Mouse (Mus musculus) heart, adult 2 months (tissue): ENCODE measurements around the gene Gls. TPM values are rescaled to one million over a fixed set of nuclear protein-coding genes. Genes with fewer than 3 reads are reported as not detected.

Experiments
- DNase-seq, 2 experiments: peaks; one replicate each; pipeline ENCODE4 v3.0.0; 2021
- H3K27ac ChIP-seq: fragments of 200-600 bp; 2 replicates; pipeline ENCODE4 v1.8.1; 2022
- H3K27me3 ChIP-seq: fragments of 200-500 bp; 2 replicates; pipeline ENCODE4 v1.6.1; 2012; ENCODE audit warnings: mild to moderate bottlenecking, low read length, inconsistent platforms, mixed read lengths; ENCODE audit not compliant: control insufficient read depth, insufficient read depth
- H3K36me3 ChIP-seq: fragments of 200-500 bp; 2 replicates; pipeline ENCODE4 v1.6.1; 2012; ENCODE audit warnings: low read length, inconsistent platforms; ENCODE audit not compliant: control insufficient read depth, insufficient read depth
- H3K4me1 ChIP-seq: fragments of 200-500 bp; 2 replicates; pipeline ENCODE4 v1.6.1; 2011; ENCODE audit warnings: low read length; ENCODE audit not compliant: control insufficient read depth, insufficient read depth
- H3K4me3 ChIP-seq: fragments of 200-600 bp; 2 replicates; pipeline ENCODE4 v1.8.1; 2022
- H3K79me2 ChIP-seq: fragments of 200-500 bp; replicated peaks from 2 replicates; pipeline ENCODE4 v1.6.1; 2012; ENCODE audit warnings: mild to moderate bottlenecking, inconsistent platforms, low read length, moderate library complexity, mixed read lengths; ENCODE audit not compliant: control insufficient read depth, insufficient read depth
- H3K9ac ChIP-seq: fragments of 200-500 bp; 2 replicates; pipeline ENCODE4 v1.6.1; 2012; ENCODE audit warnings: low read depth, mild to moderate bottlenecking, control low read depth, inconsistent platforms, low read length, mixed read lengths
- CTCF ChIP-seq: fragments of 200-600 bp; IDR thresholded peaks from 2 replicates; pipeline ENCODE4 v1.8.1; 2022; ENCODE audit warnings: antibody characterized with exemption, mild to moderate bottlenecking, moderate library complexity
- EP300 ChIP-seq: fragments of 200-500 bp; IDR thresholded peaks from 2 replicates; pipeline ENCODE4 v1.6.1; 2011; ENCODE audit warnings: low read depth, low read length, control low read depth; ENCODE audit not compliant: insufficient read depth
- POLR2A ChIP-seq: fragments of 200-500 bp; IDR thresholded peaks from 2 replicates; pipeline ENCODE4 v1.6.1; 2011; ENCODE audit warnings: mild to moderate bottlenecking, low read depth, low read length, control low read depth; ENCODE audit not compliant: insufficient read depth
- WGBS: fragments of 180-500 bp; shearing (Covaris S2); methylation state at CpG from one replicate; pipeline ENCODE4 v1.1.7; 2018; 5-methylcytosine and 5-hydroxymethylcytosine counted together
- intact Hi-C: fragments of 180-260 bp; cut with DNase I; formaldehyde crosslinking; loops from one replicate; pipeline ENCODE4 v1.15.1; 2025
- polyA plus RNA-seq: library from polyadenylated mRNA; depleted of rRNA; stranded (reverse); fragments of >200 nt; gene quantifications from 2 replicates; pipeline ENCODE4 v1.2.3, GENCODE M21; 2012
- total RNA-seq, 2 experiments: library from RNA; stranded (reverse); gene quantifications; 2 replicates each; pipeline ENCODE4 v1.2.3; 2021

Gls gene
- total and polyA plus RNA-seq, 3 experiments, result 15.7 to 90.0 (median 79.5) TPM

- TF ChIP-seq CTCF, result no peak
- no peak for TF ChIP-seq EP300
- TF ChIP-seq POLR2A, result no peak
- Histone ChIP-seq H3K27ac (no peak overlapping the region), H3K27me3 (no peaks in the 10 kb centered on the region), H3K9ac (no peak overlapping the region), H3K36me3 (no peaks in the 10 kb centered on the region), H3K4me3 (no peak overlapping the region), H3K4me1 (no peaks in the 10 kb centered on the region), H3K79me2 (no peaks in the 10 kb centered on the region)
- 73% methylated on average over 17 of the region's 17 CpGs for WGBS
- intact Hi-C loops, result no loop called here
- no peak for DNase-seq
These were observed 74.3 kb downstream of the Gls start for GRCm38 (mm10) chr1:52158490-52159381.

- TF ChIP-seq EP300 (no peak), CTCF (no peak), POLR2A (no peak)
- Histone ChIP-seq H3K27ac (no peak overlapping the region), H3K4me3 (no peak overlapping the region), H3K4me1 (no peaks in the 10 kb centered on the region), H3K9ac (no peak overlapping the region), H3K27me3 (no peaks in the 10 kb centered on the region), H3K79me2 (no peaks in the 10 kb centered on the region), H3K36me3 (no peaks in the 10 kb centered on the region)
- intact Hi-C loops, result no loop called here
- WGBS, result 98% methylated on average over 2 of the region's 2 CpGs
- no peak for DNase-seq
These were observed 75.0 kb downstream of the Gls start for GRCm38 (mm10) chr1:52158040-52158439.

- WGBS, result 91% methylated on average over 10 of the region's 10 CpGs
- H3K27ac ChIP-seq, result no peak overlapping the region
- intact Hi-C loops, result no loop called here
- H3K9ac ChIP-seq, result no peak overlapping the region
- H3K36me3 ChIP-seq, result no peaks in the 10 kb centered on the region
- H3K27me3 ChIP-seq, result no peaks in the 10 kb centered on the region
- no peaks in the 10 kb centered on the region for H3K79me2 ChIP-seq
- DNase-seq, result no peak
- TF ChIP-seq CTCF (no peak), EP300 (no peak), POLR2A (no peak)
- peaks cover 7% of the 10 kb centered on the region for H3K4me1 ChIP-seq
- H3K4me3 ChIP-seq, result no peak overlapping the region
These were observed 76.7 kb downstream of the Gls start for GRCm38 (mm10) chr1:52156351-52156750.

- H3K9ac ChIP-seq, result no peak overlapping the region
- WGBS, result 92% methylated on average over 8 of the region's 8 CpGs
- peaks cover 13% of the 10 kb centered on the region for H3K4me1 ChIP-seq
- DNase-seq, result no peak
- TF ChIP-seq CTCF (no peak), EP300 (no peak), POLR2A (no peak)
- no peak overlapping the region for H3K4me3 ChIP-seq
- H3K79me2 ChIP-seq, result no peaks in the 10 kb centered on the region
- H3K27me3 ChIP-seq, result no peaks in the 10 kb centered on the region
- no peak overlapping the region for H3K27ac ChIP-seq
- intact Hi-C loops, result no loop called here
- peaks cover 4% of the 10 kb centered on the region; the same call in 1 of the 2 replicates for H3K36me3 ChIP-seq
These were observed 78.1 kb downstream of the Gls start for GRCm38 (mm10) chr1:52154890-52155289.

- H3K27me3 ChIP-seq, result no peaks in the 10 kb centered on the region
- TF ChIP-seq POLR2A (no peak), EP300 (no peak), CTCF (no peak)
- no peaks in the 10 kb centered on the region for H3K79me2 ChIP-seq
- H3K36me3 ChIP-seq, result peaks cover 6% of the 10 kb centered on the region
- H3K4me1 ChIP-seq, result peaks cover 13% of the 10 kb centered on the region
- H3K9ac ChIP-seq, result no peak overlapping the region
- 58% methylated on average over 3 of the region's 3 CpGs for WGBS
- DNase-seq, result no peak
- peak overlapping the region; percentile 41; the same call in 1 of the 2 replicates for H3K27ac ChIP-seq
- intact Hi-C loops, result no loop called here
- no peak overlapping the region for H3K4me3 ChIP-seq
These were observed 80.1 kb downstream of the Gls start for GRCm38 (mm10) chr1:52152936-52153335.

- 38% methylated on average over 13 of the region's 13 CpGs for WGBS
- H3K4me1 ChIP-seq, result peaks cover 15% of the 10 kb centered on the region
- no peak overlapping the region for H3K4me3 ChIP-seq
- H3K27ac ChIP-seq, result peak overlapping the region; percentile 41
- no peaks in the 10 kb centered on the region for H3K27me3 ChIP-seq
- H3K36me3 ChIP-seq, result peaks cover 8% of the 10 kb centered on the region
- intact Hi-C loops, result no loop called here
- H3K79me2 ChIP-seq, result no peaks in the 10 kb centered on the region
- H3K9ac ChIP-seq, result no peak overlapping the region
- peak in 1 of 2 experiments; percentile 26 for DNase-seq
- TF ChIP-seq POLR2A (no peak), EP300 (0 out of 2 replicates have a peak, but pooled peaks have one; percentile 33), CTCF (no peak)
These were observed 80.7 kb downstream of the Gls start for GRCm38 (mm10) chr1:52152369-52152768.
